Mouse (Mus musculus) stomach, embryonic 16.5 days (tissue): ENCODE data around the gene Usp37. TPM values are rescaled to one million over a fixed set of nuclear protein-coding genes. Genes with fewer than 3 reads are reported as not detected.
A peak's percentile ranks its signal among the peaks of the same experiment; 100 is the strongest.

Experiments used
- ATAC-seq: fragments of 200-750 bp; cut with Nextera tagmentation; 2 replicates; pipeline ENCODE4 v1.8.0; 2017; ENCODE audit warnings: moderate number of reproducible peaks, moderate TSS enrichment; ENCODE audit not compliant: insufficient read depth, low FRiP score
- H3K27ac ChIP-seq: fragments of 300-500 bp; sonication (generic); 2 replicates; pipeline ENCODE4 v1.5.1; 2014; ENCODE audit warnings: low read length
- H3K27me3 ChIP-seq: fragments of 300-500 bp; sonication (generic); 2 replicates; pipeline ENCODE4 v1.6.1; 2014; ENCODE audit warnings: low read length, control low read depth, mixed read lengths; ENCODE audit not compliant: control insufficient read depth, insufficient read depth
- H3K36me3 ChIP-seq: fragments of 300-500 bp; sonication (generic); 2 replicates; pipeline ENCODE4 v1.6.1; 2014; ENCODE audit warnings: low read length; ENCODE audit not compliant: control insufficient read depth, insufficient read depth
- H3K4me1 ChIP-seq: fragments of 300-500 bp; sonication (generic); 2 replicates; pipeline ENCODE4 v1.6.1; 2014; ENCODE audit warnings: low read length, control low read depth, mixed read lengths; ENCODE audit not compliant: control insufficient read depth, insufficient read depth
- H3K4me2 ChIP-seq: fragments of 300-500 bp; sonication (generic); 2 replicates; pipeline ENCODE4 v1.6.1; 2014; ENCODE audit warnings: low read depth, low read length, mixed read lengths
- H3K4me3 ChIP-seq: fragments of 300-500 bp; sonication (generic); replicated peaks from 2 replicates; pipeline ENCODE4 v1.5.1; 2014; ENCODE audit warnings: mild to moderate bottlenecking, low read length
- H3K9ac ChIP-seq: fragments of 300-500 bp; sonication (generic); 2 replicates; pipeline ENCODE4 v1.6.1; 2014; ENCODE audit warnings: low read length
- H3K9me3 ChIP-seq: fragments of 300-500 bp; sonication (generic); replicated peaks from 2 replicates; pipeline ENCODE4 v1.6.1; 2016; ENCODE audit warnings: low read length, control low read depth; ENCODE audit not compliant: control insufficient read depth
- WGBS: fragments of 180-500 bp; shearing (Covaris S2); extraction: QIAGEN DNeasy Blood & Tissue Kit; methylation state at CpG from one replicate; pipeline ENCODE4 v1.1.7; 2014; 5-methylcytosine and 5-hydroxymethylcytosine counted together
- polyA plus RNA-seq: library from polyadenylated mRNA; unstranded; fragments of >200 nt; fragmentation: Nextera tagmentation; extraction: Ambion mirVana; gene quantifications from 2 replicates; pipeline ENCODE4 v1.2.1, GENCODE M21; 2015

Usp37 gene
- polyA plus RNA-seq, result 26.4 and 27.0 TPM in 2 replicates

GRCm38 (mm10) chr1:74544184-74544583 is at the start of gene Usp37:
Gene Usp37 (minus strand): TSS chr1:74544284.
- H3K9me3 ChIP-seq, result no peaks in the 10 kb centered on the region
- no peak for ATAC-seq
- H3K4me2 ChIP-seq, result no peak within 1 kb of the TSS
- no peak within 1 kb of the TSS for H3K27ac ChIP-seq
- H3K4me1 ChIP-seq, result no peaks in the 10 kb centered on the region; the same call in 1 of the 2 replicates
- H3K9ac ChIP-seq, result no peak within 1 kb of the TSS
- H3K36me3 ChIP-seq, result no peaks in the 10 kb centered on the region
- H3K27me3 ChIP-seq, result no peaks in the 10 kb centered on the region
- 74% methylated on average over 4 of the region's 4 CpGs for whole genome bisulfite sequencing
- no peak within 1 kb of the TSS for H3K4me3 ChIP-seq

- Histone ChIP-seq H3K4me1 (peaks cover 17% of the 10 kb centered on the region), H3K9me3 (no peaks in the 10 kb centered on the region), H3K27ac (peak within 1 kb of the TSS; percentile 90), H3K9ac (peak within 1 kb of the TSS; percentile 88), H3K4me2 (peak within 1 kb of the TSS; percentile 97), H3K4me3 (peak within 1 kb of the TSS; percentile 91), H3K36me3 (0 out of 2 replicates have a peak, but pooled peaks cover 2% of the 10 kb centered on the region), H3K27me3 (no peaks in the 10 kb centered on the region)
- WGBS, result under 1% methylated on average over 48 of the region's 48 CpGs
- peak; percentile 99 for ATAC-seq
Measured at GRCm38 (mm10) chr1:74587773-74588445, 43.8 kb upstream of the Usp37 start, which contains the start of the genes Zfp142 and Bcs1l. Gene Zfp142 (minus strand): TSS chr1:74588246. Gene Bcs1l (plus strand): TSS chr1:74588289.

- H3K4me3 ChIP-seq, result peak overlapping the region; percentile 91
- H3K27me3 ChIP-seq, result no peaks in the 10 kb centered on the region
- peaks cover 17% of the 10 kb centered on the region for H3K4me1 ChIP-seq
- peak overlapping the region; percentile 90 for H3K27ac ChIP-seq
- H3K9ac ChIP-seq, result peak overlapping the region; percentile 88
- 0 out of 2 replicates have a peak, but pooled peaks cover 2% of the 10 kb centered on the region for H3K36me3 ChIP-seq
- peak overlapping the region; percentile 97 for H3K4me2 ChIP-seq
- no peaks in the 10 kb centered on the region for H3K9me3 ChIP-seq
- 0% methylated on average over 24 of the region's 24 CpGs for WGBS
- no peak for ATAC-seq
Measured at GRCm38 (mm10) chr1:74587233-74587772, 43.2 kb upstream of the Usp37 start.

- Histone ChIP-seq H3K36me3 (no peaks in the 10 kb centered on the region), H3K27me3 (no peaks in the 10 kb centered on the region), H3K27ac (no peak overlapping the region), H3K4me2 (no peak overlapping the region), H3K4me1 (peaks cover 17% of the 10 kb centered on the region), H3K9ac (no peak overlapping the region), H3K9me3 (no peaks in the 10 kb centered on the region), H3K4me3 (no peak overlapping the region)
- no peak for ATAC-seq
- 94% methylated on average over 3 of the region's 3 CpGs for WGBS
Measured at GRCm38 (mm10) chr1:74584616-74585398, 40.7 kb upstream of the Usp37 start.

- H3K27me3 ChIP-seq, result no peaks in the 10 kb centered on the region
- no peak overlapping the region for H3K27ac ChIP-seq
- WGBS, result 82% methylated on average over 3 of the region's 3 CpGs
- no peak for ATAC-seq
- H3K9me3 ChIP-seq, result no peaks in the 10 kb centered on the region
- H3K4me2 ChIP-seq, result no peak overlapping the region
- peaks cover 9% of the 10 kb centered on the region; the same call in 1 of the 2 replicates for H3K36me3 ChIP-seq
- no peak overlapping the region for H3K4me3 ChIP-seq
- peaks cover 11% of the 10 kb centered on the region for H3K4me1 ChIP-seq
- no peak overlapping the region for H3K9ac ChIP-seq
Measured at GRCm38 (mm10) chr1:74582621-74583020, 38.5 kb upstream of the Usp37 start.

GRCm38 (mm10) chr1:74569739-74570719 is 25.9 kb upstream of the Usp37 start:
- Histone ChIP-seq H3K27me3 (no peaks in the 10 kb centered on the region), H3K36me3 (peaks cover 22% of the 10 kb centered on the region; the same call in 1 of the 2 replicates), H3K4me3 (no peak overlapping the region), H3K27ac (no peak overlapping the region), H3K4me1 (no peaks in the 10 kb centered on the region), H3K9ac (no peak overlapping the region), H3K9me3 (no peaks in the 10 kb centered on the region), H3K4me2 (no peak overlapping the region)
- no peak for ATAC-seq
- 91% methylated on average over 29 of the region's 29 CpGs for WGBS

GRCm38 (mm10) chr1:74565834-74566233 is 21.8 kb upstream of the Usp37 start:
- Histone ChIP-seq H3K4me1 (no peaks in the 10 kb centered on the region), H3K9ac (no peak overlapping the region), H3K4me2 (no peak overlapping the region), H3K9me3 (no peaks in the 10 kb centered on the region), H3K27ac (no peak overlapping the region), H3K27me3 (no peaks in the 10 kb centered on the region), H3K36me3 (peaks cover 20% of the 10 kb centered on the region; the same call in 1 of the 2 replicates), H3K4me3 (no peak overlapping the region)
- 89% methylated on average over 6 of the region's 6 CpGs for WGBS
- ATAC-seq, result no peak

- H3K36me3 ChIP-seq, result no peaks in the 10 kb centered on the region
- ATAC-seq, result no peak
- H3K4me1 ChIP-seq, result no peaks in the 10 kb centered on the region
- no peak overlapping the region for H3K9ac ChIP-seq
- no peak overlapping the region for H3K27ac ChIP-seq
- H3K27me3 ChIP-seq, result no peaks in the 10 kb centered on the region
- H3K4me3 ChIP-seq, result no peak overlapping the region
- no peaks in the 10 kb centered on the region for H3K9me3 ChIP-seq
- 82% methylated on average over 5 of the region's 5 CpGs for WGBS
- H3K4me2 ChIP-seq, result no peak overlapping the region
Measured at GRCm38 (mm10) chr1:74559061-74559460, 15.0 kb upstream of the Usp37 start.
